Mouse (Mus musculus): Measurements from ENCODE around the gene Chst15. TPM values are rescaled to one million over a fixed set of nuclear protein-coding genes. Genes with fewer than 3 reads are reported as not detected.

The Chst15 gene
- polyA plus RNA-seq, 1 experiment: 5.7 TPM

DNA sequence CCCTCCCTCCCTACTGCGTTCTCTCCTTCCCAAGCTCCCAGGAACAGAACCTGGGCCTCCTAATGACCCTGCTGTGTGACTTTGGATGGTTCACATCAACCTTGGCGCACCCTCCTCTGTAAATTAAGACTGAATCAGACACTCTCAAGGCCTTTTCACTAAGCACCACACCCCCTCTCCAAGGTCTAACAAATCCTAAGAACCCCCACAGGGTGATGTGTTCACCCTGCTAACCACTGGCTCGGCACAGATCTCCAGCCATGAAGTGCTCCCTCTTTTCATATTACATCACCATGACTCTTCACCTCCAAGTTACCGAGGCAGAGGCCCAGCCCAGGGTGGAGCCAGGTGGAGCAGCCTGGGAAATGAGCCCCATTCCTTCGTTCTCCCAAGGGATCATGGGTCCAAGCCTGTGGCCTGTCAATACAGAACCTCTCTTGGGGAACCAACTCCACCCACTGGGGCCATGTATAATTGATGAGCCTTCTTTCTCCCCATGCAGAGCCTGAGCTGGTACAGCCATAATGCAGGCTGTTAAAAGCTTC is 28.6 kb upstream of the Chst15 start:
- Histone ChIP-seq H3K4me3 (ENCODE audit: low read depth, low read length) (no peak overlapping the region), H3K36me3 (ENCODE audit: control insufficient read depth, insufficient read depth, low read length) (no peaks in the 10 kb centered on the region), H3K27me3 (ENCODE audit: control insufficient read depth, insufficient read depth, low read length) (no peaks in the 10 kb centered on the region), H3K4me1 (ENCODE audit: control insufficient read depth, insufficient read depth, insufficient read length, low read length) (no peaks in the 10 kb centered on the region; the same call in none of the 2 replicates), H3K27ac (ENCODE audit: insufficient read depth, low read depth, low read length) (no peak overlapping the region)
- TF ChIP-seq POLR2A (IDR thresholded peaks at IDR 0.05; ENCODE audit: low read depth, low read length) (no peak), CTCF (IDR thresholded peaks at IDR 0.05; ENCODE audit: extremely low read depth, insufficient read length, insufficient replicate concordance, low read depth, low read length) (no peak)
- 59% methylated on average over 5 of the region's 5 CpGs for WGBS

DNA sequence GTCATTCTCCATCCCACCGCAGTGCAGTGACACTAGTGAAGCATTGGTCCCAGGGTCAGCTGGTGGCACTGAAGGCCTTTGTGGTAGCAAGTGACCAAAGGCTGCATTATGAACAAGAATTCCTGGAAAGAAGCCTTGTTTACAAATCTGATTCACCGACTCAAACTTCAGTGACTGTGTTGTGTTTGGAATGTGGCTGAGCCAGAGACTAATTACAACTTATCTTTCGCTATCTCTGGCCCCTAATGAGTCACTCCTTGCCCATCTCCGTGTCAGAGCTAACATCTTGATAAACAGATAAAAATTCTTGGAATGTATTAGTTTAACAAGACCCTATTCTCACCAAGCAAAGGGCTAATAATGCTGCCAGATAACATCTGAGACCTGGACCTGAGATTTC is 27.6 kb upstream of the Chst15 start:
- Histone ChIP-seq H3K4me3 (ENCODE audit: low read depth, low read length) (no peak overlapping the region), H3K27me3 (ENCODE audit: control insufficient read depth, insufficient read depth, low read length) (no peaks in the 10 kb centered on the region), H3K36me3 (ENCODE audit: control insufficient read depth, insufficient read depth, low read length) (no peaks in the 10 kb centered on the region), H3K27ac (ENCODE audit: insufficient read depth, low read depth, low read length) (no peak overlapping the region), H3K4me1 (ENCODE audit: control insufficient read depth, insufficient read depth, insufficient read length, low read length) (no peaks in the 10 kb centered on the region; the same call in none of the 2 replicates)
- WGBS: 40% methylated on average over 4 of the region's 4 CpGs
- no peak for TF ChIP-seq POLR2A (IDR thresholded peaks at IDR 0.05; ENCODE audit: low read depth, low read length)
- TF ChIP-seq CTCF (IDR thresholded peaks at IDR 0.05; ENCODE audit: extremely low read depth, insufficient read length, insufficient replicate concordance, low read depth, low read length): no peak

DNA sequence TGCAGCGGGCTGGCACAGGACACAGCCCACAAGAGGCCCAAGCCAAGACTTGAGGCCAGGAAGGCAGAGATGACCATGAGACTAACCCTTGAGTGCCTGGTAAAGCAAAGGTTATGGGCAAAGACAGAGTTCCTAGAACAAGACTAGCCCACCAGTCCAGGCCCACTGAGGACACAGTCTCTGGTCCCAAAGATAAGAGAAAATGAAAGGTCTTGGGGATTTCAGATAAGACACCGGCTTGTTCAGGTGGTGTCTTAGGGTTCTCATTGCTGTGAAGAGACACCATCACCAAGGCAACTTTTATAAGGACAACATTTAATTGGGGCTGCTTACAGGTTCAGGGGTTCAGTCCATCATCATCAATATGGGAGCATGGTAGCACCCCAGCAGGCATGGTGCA is 26.9 kb upstream of the Chst15 start:
- Histone ChIP-seq H3K36me3 (ENCODE audit: control insufficient read depth, insufficient read depth, low read length) (no peaks in the 10 kb centered on the region), H3K27ac (ENCODE audit: insufficient read depth, low read depth, low read length) (no peak overlapping the region), H3K4me3 (ENCODE audit: low read depth, low read length) (no peak overlapping the region), H3K4me1 (ENCODE audit: control insufficient read depth, insufficient read depth, insufficient read length, low read length) (no peaks in the 10 kb centered on the region; the same call in none of the 2 replicates), H3K27me3 (ENCODE audit: control insufficient read depth, insufficient read depth, low read length) (no peaks in the 10 kb centered on the region)
- 87% methylated on average over 2 of the region's 2 CpGs for WGBS
- TF ChIP-seq CTCF (IDR thresholded peaks at IDR 0.05; ENCODE audit: extremely low read depth, insufficient read length, insufficient replicate concordance, low read depth, low read length): no peak

DNA sequence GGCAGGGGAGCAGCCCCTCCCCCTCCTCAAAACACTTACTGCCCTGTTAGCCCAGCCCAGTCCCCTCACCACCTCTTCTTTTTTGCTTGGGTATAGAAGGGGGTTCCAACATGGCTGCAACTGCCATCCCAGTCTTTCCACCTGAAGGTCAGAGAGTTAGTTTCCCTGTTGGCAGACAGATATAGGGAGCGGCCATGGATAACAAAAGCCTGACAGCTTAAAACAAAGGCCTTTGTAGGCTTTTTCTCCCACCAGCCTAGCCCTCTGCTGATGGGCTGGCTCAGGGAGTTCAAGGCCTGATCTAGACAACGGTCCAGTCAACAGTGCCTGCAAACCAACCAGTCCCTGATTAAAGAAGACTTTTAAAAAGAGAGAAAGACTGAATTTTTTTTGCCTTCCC is 26.1 kb upstream of the Chst15 start:
- H3K4me3 ChIP-seq (ENCODE audit: low read depth, low read length): no peak overlapping the region
- no peaks in the 10 kb centered on the region for H3K36me3 ChIP-seq (ENCODE audit: control insufficient read depth, insufficient read depth, low read length)
- H3K4me1 ChIP-seq (ENCODE audit: control insufficient read depth, insufficient read depth, insufficient read length, low read length): no peaks in the 10 kb centered on the region; the same call in none of the 2 replicates
- TF ChIP-seq POLR2A (IDR thresholded peaks at IDR 0.05; ENCODE audit: low read depth, low read length): no peak
- TF ChIP-seq CTCF (IDR thresholded peaks at IDR 0.05; ENCODE audit: extremely low read depth, insufficient read length, insufficient replicate concordance, low read depth, low read length): no peak
- no peaks in the 10 kb centered on the region for H3K27me3 ChIP-seq (ENCODE audit: control insufficient read depth, insufficient read depth, low read length)
- no peak overlapping the region for H3K27ac ChIP-seq (ENCODE audit: insufficient read depth, low read depth, low read length)
- 82% methylated on average over 2 of the region's 2 CpGs for WGBS

DNA sequence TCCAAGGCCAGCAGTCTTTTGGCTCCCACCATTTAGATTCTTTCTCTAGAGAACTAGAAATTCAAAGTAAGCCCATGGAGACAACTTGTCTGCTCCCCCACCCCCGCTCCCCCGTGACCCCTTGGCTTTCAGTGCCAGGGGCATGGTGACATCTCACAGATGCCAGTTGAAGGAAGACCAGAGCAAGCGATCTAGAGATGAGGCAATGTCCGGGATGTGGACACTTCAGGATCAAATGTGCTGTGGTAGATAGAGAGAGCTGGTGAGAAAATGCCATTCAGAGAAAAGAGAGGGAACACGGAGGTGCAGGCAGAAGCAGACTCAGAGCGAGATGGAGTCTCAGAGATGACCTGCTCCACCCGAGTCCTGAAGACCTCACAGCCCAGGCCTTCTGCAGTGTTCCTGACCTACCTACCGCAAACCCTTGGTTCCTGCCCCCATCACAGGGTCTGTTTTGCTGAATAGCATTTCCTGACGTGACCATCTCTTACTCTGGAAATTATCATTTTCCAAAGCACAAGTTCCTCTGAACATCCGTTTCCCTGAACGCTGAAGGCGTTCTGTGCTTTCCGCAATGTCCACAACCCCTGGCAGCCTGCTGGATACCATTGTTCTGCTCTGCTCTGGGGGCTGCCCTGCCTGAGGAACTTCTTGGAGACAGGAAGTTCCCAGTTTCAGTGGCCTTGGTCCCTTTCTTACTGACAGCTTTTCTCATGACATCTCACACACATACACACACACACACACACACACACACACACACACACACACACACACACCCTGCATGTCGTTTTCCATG is 22.2 kb upstream of the Chst15 start:
- TF ChIP-seq CTCF (IDR thresholded peaks at IDR 0.05; ENCODE audit: extremely low read depth, insufficient read length, insufficient replicate concordance, low read depth, low read length) (no peak), POLR2A (IDR thresholded peaks at IDR 0.05; ENCODE audit: low read depth, low read length) (no peak)
- 77% methylated on average over 14 of the region's 14 CpGs for WGBS
- H3K4me1 ChIP-seq (ENCODE audit: control insufficient read depth, insufficient read depth, insufficient read length, low read length): no peaks in the 10 kb centered on the region; the same call in none of the 2 replicates
- peak overlapping the region; percentile 60 for H3K27ac ChIP-seq (ENCODE audit: insufficient read depth, low read depth, low read length)
- no peaks in the 10 kb centered on the region for H3K36me3 ChIP-seq (ENCODE audit: control insufficient read depth, insufficient read depth, low read length)
- H3K27me3 ChIP-seq (ENCODE audit: control insufficient read depth, insufficient read depth, low read length): no peaks in the 10 kb centered on the region
- H3K4me3 ChIP-seq (ENCODE audit: low read depth, low read length): no peak overlapping the region

DNA sequence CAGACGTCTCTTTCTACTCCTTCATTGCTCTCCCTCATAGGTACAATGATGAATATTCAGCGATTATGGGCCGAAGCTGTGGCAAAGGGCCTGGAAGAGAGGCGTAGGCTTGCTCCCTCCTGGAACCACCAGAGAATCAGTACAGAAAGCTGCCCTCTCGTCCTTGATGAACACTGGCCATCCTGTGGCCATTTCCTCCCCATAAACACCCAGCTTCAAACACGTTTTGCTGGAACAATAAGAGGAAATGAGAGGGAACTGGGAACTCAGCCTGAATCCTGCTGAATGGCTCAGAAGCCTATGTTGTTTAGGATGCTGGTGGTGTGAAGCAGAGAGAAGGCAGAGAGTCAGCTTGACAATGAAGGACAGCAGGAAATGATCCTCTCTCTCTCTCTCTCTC is 21.3 kb upstream of the Chst15 start:
- no peaks in the 10 kb centered on the region for H3K27me3 ChIP-seq (ENCODE audit: control insufficient read depth, insufficient read depth, low read length)
- no peak overlapping the region for H3K4me3 ChIP-seq (ENCODE audit: low read depth, low read length)
- no peaks in the 10 kb centered on the region for H3K36me3 ChIP-seq (ENCODE audit: control insufficient read depth, insufficient read depth, low read length)
- H3K27ac ChIP-seq (ENCODE audit: insufficient read depth, low read depth, low read length): peak overlapping the region; percentile 60
- no peaks in the 10 kb centered on the region for H3K4me1 ChIP-seq (ENCODE audit: control insufficient read depth, insufficient read depth, insufficient read length, low read length)
- 64% methylated on average over 6 of the region's 6 CpGs for WGBS
- TF ChIP-seq POLR2A (IDR thresholded peaks at IDR 0.05; ENCODE audit: low read depth, low read length) (no peak), CTCF (IDR thresholded peaks at IDR 0.05; ENCODE audit: extremely low read depth, insufficient read length, insufficient replicate concordance, low read depth, low read length) (no peak)

DNA sequence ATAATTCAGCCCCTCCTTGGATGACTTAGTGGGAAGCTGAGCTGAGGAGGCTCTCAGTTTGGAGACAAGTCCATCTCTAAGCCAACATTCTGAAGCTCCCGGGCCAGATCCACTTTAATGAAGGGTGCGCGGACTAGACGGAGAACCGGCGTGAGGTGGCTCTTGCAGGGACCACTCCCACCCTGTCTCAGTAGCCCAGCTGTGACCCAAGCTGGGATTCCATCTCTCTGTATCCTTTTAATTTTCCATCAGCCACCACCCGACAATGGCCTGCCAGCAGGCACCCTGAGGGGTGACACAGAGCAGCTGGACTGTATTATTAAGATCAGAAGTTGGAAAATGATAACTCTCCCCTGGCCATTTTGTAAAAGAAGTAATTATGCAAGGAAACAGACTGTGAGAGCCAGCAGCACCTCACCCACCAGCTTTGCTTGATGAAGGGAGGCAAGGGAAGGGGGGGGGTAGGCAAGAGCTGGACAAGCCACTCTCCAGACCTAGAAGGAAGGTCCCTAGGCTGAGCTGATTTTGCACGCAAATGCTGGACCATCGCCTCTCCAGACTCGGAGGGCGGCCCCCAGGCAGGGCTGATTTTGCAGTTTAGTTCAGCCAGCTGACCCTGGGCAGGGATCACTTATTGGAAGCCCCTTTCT is 20.4 kb upstream of the Chst15 start:
- Histone ChIP-seq H3K36me3 (ENCODE audit: control insufficient read depth, insufficient read depth, low read length) (no peaks in the 10 kb centered on the region), H3K4me3 (ENCODE audit: low read depth, low read length) (no peak overlapping the region), H3K27ac (ENCODE audit: insufficient read depth, low read depth, low read length) (no peak overlapping the region), H3K27me3 (ENCODE audit: control insufficient read depth, insufficient read depth, low read length) (no peaks in the 10 kb centered on the region), H3K4me1 (ENCODE audit: control insufficient read depth, insufficient read depth, insufficient read length, low read length) (no peaks in the 10 kb centered on the region)
- TF ChIP-seq POLR2A (IDR thresholded peaks at IDR 0.05; ENCODE audit: low read depth, low read length): no peak
- TF ChIP-seq CTCF (IDR thresholded peaks at IDR 0.05; ENCODE audit: extremely low read depth, insufficient read length, insufficient replicate concordance, low read depth, low read length): no peak
- 82% methylated on average over 11 of the region's 11 CpGs for WGBS

Measured in small intestine, adult 2 months (tissue).